Mouse (Mus musculus) thymus, postnatal 4 days (tissue): Measurements from ENCODE around the gene Gm49333.

Source experiments
- DNase-seq: peaks from one replicate; pipeline ENCODE4 v3.0.0; 2021

Gene Gm49333

GRCm38 (mm10) chr16:20691617-20692016 lies 80.2 kb downstream of the Gm49333 start:
- DNase-seq: no peak

GRCm38 (mm10) chr16:20692241-20692965 lies 81.0 kb downstream of the Gm49333 start:
- no peak for DNase-seq

DNA sequence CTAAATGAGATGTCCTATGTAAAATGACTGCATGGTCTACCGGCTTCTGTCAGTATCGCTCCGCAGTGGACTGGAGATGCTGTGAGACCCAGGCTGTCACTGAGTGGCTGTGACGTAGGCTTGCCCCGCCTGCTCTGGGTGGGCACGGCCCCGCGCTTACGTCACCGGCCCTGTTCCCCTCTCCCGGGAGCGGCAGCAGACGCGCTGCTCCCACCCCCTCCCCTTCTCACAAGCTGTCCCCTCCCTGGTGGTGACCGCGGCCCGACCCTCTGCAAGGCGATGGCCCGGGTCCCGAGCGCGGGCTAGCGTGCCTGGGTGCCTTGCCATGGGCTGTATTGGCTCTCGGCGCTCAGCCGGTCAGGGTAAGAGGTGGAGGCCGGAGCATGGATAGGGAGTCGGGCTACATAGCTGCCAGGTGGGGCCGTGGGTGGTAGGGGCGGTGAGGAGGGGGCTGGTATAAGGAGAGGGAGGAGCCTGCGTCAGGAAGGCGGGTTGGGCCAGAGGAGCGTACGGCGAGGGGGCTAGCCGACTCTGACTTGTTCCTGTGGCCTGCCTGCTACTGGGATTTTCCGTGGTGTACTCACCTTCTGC lies 81.8 kb downstream of the Gm49333 start, which contains the start of gene Fam131a:
Gene Fam131a, plus strand, starts transcription at position 131 of the 591 bp plus-strand sequence.
- DNase-seq: peak; percentile 85

DNA sequence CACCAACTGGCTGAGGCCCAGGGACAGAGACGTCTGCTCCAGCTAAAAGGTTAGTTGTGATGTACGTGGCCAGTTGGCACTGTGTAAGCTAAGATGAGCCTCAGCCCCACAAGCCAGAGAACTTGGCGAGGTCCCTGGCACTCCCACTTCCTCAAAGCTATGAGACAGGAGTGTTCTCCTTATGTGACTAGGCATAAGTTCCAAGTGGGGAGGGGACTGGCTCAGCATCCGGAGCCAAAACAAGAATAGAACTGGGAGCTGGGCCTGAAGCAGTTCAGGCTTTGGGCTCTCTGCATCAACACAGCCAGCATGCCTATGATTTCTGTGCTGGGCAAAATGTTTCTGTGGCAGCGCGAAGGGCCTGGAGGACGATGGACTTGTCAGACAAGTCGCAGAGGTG lies 83.4 kb downstream of the Gm49333 start:
- DNase-seq: no peak
